Mouse (Mus musculus) cortical plate, adult 2 months (tissue): ENCODE data around the gene Selp. TPM values are rescaled to one million over a fixed set of nuclear protein-coding genes. Genes with fewer than 3 reads are reported as not detected.
A peak's percentile ranks its signal among the peaks of the same experiment; 100 is the strongest.

Source experiments
- H3K27ac ChIP-seq: fragments of 200-500 bp; 2 replicates; pipeline ENCODE4 v1.5.1; 2012; ENCODE audit warnings: low read length, control low read depth, inconsistent platforms; ENCODE audit not compliant: insufficient read depth
- H3K4me1 ChIP-seq: fragments of 200-500 bp; 2 replicates; pipeline ENCODE4 v1.6.1; 2011; ENCODE audit warnings: low read length; ENCODE audit not compliant: control insufficient read depth, insufficient read depth
- H3K4me3 ChIP-seq: fragments of 200-500 bp; 2 replicates; pipeline ENCODE4 v1.5.1; 2011; ENCODE audit warnings: mild to moderate bottlenecking, low read length, control low read depth; ENCODE audit not compliant: insufficient read depth
- CTCF ChIP-seq: fragments of 200-500 bp; IDR thresholded peaks from 2 replicates; pipeline ENCODE4 v1.5.1; 2011; ENCODE audit warnings: mild to moderate bottlenecking, control low read depth, low read length; ENCODE audit not compliant: insufficient read depth; ENCODE audit errors: extremely low read depth
- POLR2A ChIP-seq: fragments of 200-500 bp; IDR thresholded peaks from 2 replicates; pipeline ENCODE4 v1.6.1; 2011; ENCODE audit warnings: mild to moderate bottlenecking, low read length, control low read depth; ENCODE audit not compliant: insufficient read depth; ENCODE audit errors: extremely low read depth
- polyA plus RNA-seq: library from polyadenylated mRNA; depleted of rRNA; stranded (reverse); fragments of >200 nt; gene quantifications from 2 replicates; pipeline ENCODE4 v1.2.3, GENCODE M21; 2012

Gene Selp
- polyA plus RNA-seq, 1 experiment: 0.02 TPM

GRCm38 (mm10) chr1:164135960-164136359 is 20.9 kb downstream of the Selp start:
- H3K27ac ChIP-seq: no peak overlapping the region

DNA sequence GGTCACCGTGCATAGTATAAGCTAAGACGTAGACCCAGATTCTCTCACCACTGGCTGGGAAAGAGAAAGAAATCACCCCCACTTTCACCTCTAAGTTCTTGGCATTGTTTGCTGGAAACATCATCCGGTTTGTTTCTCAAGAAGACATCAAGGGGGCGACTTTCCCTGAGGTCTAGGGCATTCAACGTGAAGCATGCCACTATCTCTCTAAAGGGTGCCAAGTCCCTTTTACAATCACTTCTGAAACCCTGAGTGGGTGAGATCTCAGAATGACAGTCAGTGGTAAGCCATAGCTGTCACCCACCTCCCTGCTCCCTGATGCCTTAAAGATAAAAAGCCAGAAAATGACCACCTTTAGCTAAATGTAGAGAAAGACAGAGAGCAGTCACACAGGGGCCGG is 21.6 kb downstream of the Selp start:
- no peaks in the 10 kb centered on the region for H3K4me1 ChIP-seq
- no peak overlapping the region for H3K27ac ChIP-seq
- no peak overlapping the region for H3K4me3 ChIP-seq
- TF ChIP-seq POLR2A: no peak
- TF ChIP-seq CTCF: no peak

More at GRCm38 (mm10) chr1:164135960-164136359, 20.9 kb downstream of the Selp start:
- no peaks in the 10 kb centered on the region for H3K4me1 ChIP-seq
- TF ChIP-seq POLR2A (no peak), CTCF (no peak)
- no peak overlapping the region for H3K4me3 ChIP-seq

- Histone ChIP-seq H3K4me3 (no peak overlapping the region), H3K27ac (no peak overlapping the region), H3K4me1 (no peaks in the 10 kb centered on the region)
- TF ChIP-seq POLR2A (no peak), CTCF (peak; percentile 87)
These were observed 23.5 kb downstream of the Selp start for GRCm38 (mm10) chr1:164138365-164139130.

DNA sequence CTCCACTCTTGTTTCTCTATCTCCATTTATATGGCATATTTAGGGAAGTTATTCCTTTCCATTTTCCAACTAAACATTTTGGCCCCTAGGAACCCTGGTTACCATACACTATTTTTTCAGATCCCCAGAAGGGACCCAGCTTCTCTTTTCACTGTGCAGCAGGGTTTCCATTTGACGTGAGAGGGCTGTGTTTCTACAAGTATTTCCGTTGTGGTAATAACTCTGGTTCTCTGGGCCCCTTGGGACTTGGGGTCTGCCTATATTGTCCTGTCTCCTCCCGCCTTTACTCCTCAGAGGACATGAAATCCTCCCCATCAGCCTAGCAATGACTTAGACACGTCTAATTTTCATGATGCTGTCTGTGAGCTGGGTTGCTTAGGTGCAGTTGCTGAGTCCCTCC is 24.4 kb downstream of the Selp start:
- TF ChIP-seq POLR2A: no peak
- no peak overlapping the region for H3K27ac ChIP-seq
- H3K4me1 ChIP-seq: no peaks in the 10 kb centered on the region

GRCm38 (mm10) chr1:164149083-164149482 is 34.0 kb downstream of the Selp start:
- Histone ChIP-seq H3K27ac (no peak overlapping the region), H3K4me1 (no peaks in the 10 kb centered on the region), H3K4me3 (no peak overlapping the region)
- TF ChIP-seq POLR2A (no peak), CTCF (no peak)

More for the DNA sequence above, 24.4 kb downstream of the Selp start:
- no peak overlapping the region for H3K4me3 ChIP-seq

DNA sequence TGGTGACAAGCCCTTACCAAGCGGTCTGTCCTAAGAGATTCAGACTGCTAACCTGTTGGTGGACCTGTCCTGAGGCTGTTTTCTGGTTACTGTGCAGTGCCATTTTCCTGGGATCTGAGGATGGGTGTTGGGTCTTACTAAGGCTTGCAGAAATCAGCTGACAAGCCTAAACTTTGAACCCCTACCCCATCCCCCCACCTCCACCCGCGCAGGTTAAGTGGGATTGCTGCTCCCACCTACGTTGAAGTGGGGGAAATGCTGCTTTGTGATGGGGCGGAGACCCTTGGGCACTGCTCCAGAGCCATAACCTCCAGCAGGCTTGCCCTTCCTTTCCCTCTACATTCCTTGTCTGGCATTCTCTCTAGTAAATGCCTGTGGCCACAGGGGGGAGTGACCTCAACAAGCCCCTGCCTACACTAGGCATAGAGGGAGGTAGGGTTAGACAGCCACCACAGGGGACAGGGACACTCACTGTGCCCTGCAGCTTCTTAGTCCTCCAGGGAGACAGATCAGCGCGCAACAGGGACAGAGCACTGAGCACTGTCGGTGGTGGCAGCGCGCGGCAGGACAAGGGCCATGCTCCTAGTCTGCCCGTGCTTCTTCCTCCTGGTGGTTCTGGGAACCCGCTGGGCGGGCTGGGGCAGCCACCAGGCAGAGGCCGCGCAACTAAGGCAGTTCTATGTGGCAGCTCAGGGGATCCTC is 36.5 kb downstream of the Selp start, which contains the start of gene F5:
F5 (plus strand) TSS at position 452 of the 702 bp plus-strand sequence.
- Histone ChIP-seq H3K4me3 (no peak within 1 kb of the TSS), H3K27ac (no peak within 1 kb of the TSS), H3K4me1 (no peaks in the 10 kb centered on the region)
- TF ChIP-seq CTCF: no peak

DNA sequence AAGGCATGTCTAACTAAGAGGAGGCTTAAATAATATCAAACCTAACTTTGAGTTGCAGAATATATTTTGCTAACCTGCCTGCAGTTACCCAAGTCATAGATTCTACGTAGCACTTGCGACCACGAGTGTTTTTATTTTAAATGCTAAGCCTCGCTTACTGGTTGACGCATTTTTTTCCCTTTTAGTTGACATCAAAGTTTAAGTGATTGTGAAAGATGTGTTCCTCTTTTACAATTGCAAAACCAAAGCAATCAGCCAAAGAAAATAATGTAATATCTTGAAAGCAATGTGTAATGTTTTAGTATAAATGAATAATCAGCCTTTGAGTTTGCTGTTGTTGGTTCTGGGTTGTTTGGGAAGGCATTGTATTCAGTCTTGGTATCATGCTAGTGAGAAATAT is 37.8 kb downstream of the Selp start:
- TF ChIP-seq POLR2A (no peak), CTCF (no peak)
- Histone ChIP-seq H3K4me1 (no peaks in the 10 kb centered on the region), H3K27ac (no peak overlapping the region), H3K4me3 (no peak overlapping the region)

- no peak for TF ChIP-seq POLR2A
- no peak for TF ChIP-seq CTCF
- H3K4me3 ChIP-seq: no peak overlapping the region
- H3K4me1 ChIP-seq: no peaks in the 10 kb centered on the region
- no peak overlapping the region for H3K27ac ChIP-seq
These were observed 39.9 kb downstream of the Selp start for GRCm38 (mm10) chr1:164154983-164155382.

DNA sequence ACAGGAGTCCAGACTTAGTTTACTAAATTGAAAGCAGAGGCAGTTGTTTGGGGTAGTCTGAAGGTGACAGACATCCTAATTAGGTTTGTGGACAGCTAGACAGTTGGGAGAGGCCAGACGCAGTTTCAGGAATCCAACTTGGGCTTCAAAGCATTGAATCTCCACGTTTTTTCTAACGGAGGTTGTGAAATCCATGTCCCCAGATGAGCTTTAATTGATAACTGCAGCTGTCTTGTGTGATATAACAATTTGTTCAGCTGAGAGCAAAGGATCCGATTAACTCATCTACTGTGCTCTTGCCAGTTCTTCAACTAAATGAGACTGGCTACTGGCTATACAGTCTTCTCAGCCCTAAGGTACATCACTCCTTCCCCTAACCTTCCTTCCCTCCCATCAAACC is 43.5 kb downstream of the Selp start:
- TF ChIP-seq POLR2A (no peak), CTCF (no peak)
- Histone ChIP-seq H3K4me1 (no peaks in the 10 kb centered on the region), H3K27ac (no peak overlapping the region), H3K4me3 (no peak overlapping the region)

DNA sequence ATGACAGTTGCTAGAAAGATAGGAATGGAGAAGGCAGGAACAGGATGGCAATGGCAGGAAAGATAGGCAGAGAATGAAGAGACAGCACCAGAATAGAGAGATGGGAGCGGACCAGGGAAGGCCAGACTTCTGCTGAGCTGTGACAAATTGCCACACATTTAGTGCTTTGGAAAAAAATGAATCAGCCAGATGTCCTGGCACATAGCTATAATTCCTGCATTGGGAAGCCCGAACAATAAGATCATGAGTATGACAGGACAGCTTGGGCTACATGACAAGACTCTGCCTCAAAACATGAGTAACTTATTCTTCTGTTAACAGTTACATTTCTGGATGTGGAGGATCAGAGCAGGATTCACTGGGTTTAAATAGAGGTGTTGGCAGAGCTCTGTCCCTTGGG is 44.7 kb downstream of the Selp start:
- no peak for TF ChIP-seq CTCF
- TF ChIP-seq POLR2A: no peak
- no peaks in the 10 kb centered on the region for H3K4me1 ChIP-seq
- no peak overlapping the region for H3K27ac ChIP-seq
- H3K4me3 ChIP-seq: no peak overlapping the region
